Mouse (Mus musculus) olfactory bulb, adult 2 months (tissue): ENCODE results near the gene Rbm14. TPM values are rescaled to one million over a fixed set of nuclear protein-coding genes. Genes with fewer than 3 reads are reported as not detected.
"Not testable (repeated sequence)": the region's sequence is repeated elsewhere in the genome, so short reads cannot be mapped to it uniquely, and the experiment has no call there.

Source experiments
- H3K27ac ChIP-seq: fragments of 200-500 bp; 2 replicates; pipeline ENCODE4 v1.5.1; 2012; ENCODE audit warnings: low read depth, low read length; ENCODE audit not compliant: insufficient read depth
- H3K4me1 ChIP-seq: fragments of 200-500 bp; 2 replicates; pipeline ENCODE4 v1.6.1; 2012; ENCODE audit warnings: low read length; ENCODE audit not compliant: control insufficient read depth, insufficient read depth
- H3K4me3 ChIP-seq: fragments of 200-500 bp; 2 replicates; pipeline ENCODE4 v1.5.1; 2012; ENCODE audit warnings: mild to moderate bottlenecking, low read depth, low read length, moderate library complexity; ENCODE audit not compliant: insufficient read depth
- CTCF ChIP-seq: fragments of 200-500 bp; IDR thresholded peaks from 2 replicates; pipeline ENCODE4 v1.5.1; 2012; ENCODE audit warnings: low read depth, mild to moderate bottlenecking, low read length, moderate library complexity; ENCODE audit not compliant: insufficient read depth
- POLR2A ChIP-seq: fragments of 200-500 bp; IDR thresholded peaks from 2 replicates; pipeline ENCODE4 v1.6.1; 2012; ENCODE audit warnings: mild to moderate bottlenecking, low read depth, low read length, moderate library complexity; ENCODE audit not compliant: insufficient read depth
- WGBS: fragments of 180-500 bp; shearing (Covaris S2); methylation state at CpG from one replicate; pipeline ENCODE4 v1.1.7; 2018; 5-methylcytosine and 5-hydroxymethylcytosine counted together
- polyA plus RNA-seq: library from polyadenylated mRNA; stranded (reverse); fragments of >200 nt; gene quantifications from 2 replicates; pipeline ENCODE4 v1.2.4, GENCODE M21; 2012; ENCODE audit warnings: low replicate concordance; ENCODE audit not compliant: missing spikeins, insufficient read depth, insufficient read length

The Rbm14 gene
- polyA plus RNA-seq, 1 experiment = not detected

- 86% methylated on average over 12 of the region's 12 CpGs for WGBS
- Histone ChIP-seq H3K27ac (no peak overlapping the region), H3K4me1 (no peaks in the 10 kb centered on the region), H3K4me3 (no peak overlapping the region)
- no peak for TF ChIP-seq POLR2A
- TF ChIP-seq CTCF = no peak
Observed at GRCm38 (mm10) chr19:4767507-4768148, 43.8 kb downstream of the Rbm14 start.

GRCm38 (mm10) chr19:4762876-4763275, 48.6 kb downstream of the Rbm14 start:
- Histone ChIP-seq H3K27ac (no peak overlapping the region), H3K4me1 (peaks cover 6% of the 10 kb centered on the region), H3K4me3 (no peak overlapping the region)
- 35% methylated on average over 1 of the region's 1 CpGs for WGBS
- TF ChIP-seq CTCF = no peak
- TF ChIP-seq POLR2A = no peak

GRCm38 (mm10) chr19:4760544-4760943, 50.9 kb downstream of the Rbm14 start:
- WGBS = 80% methylated on average over 8 of the region's 8 CpGs

GRCm38 (mm10) chr19:4756921-4757320, 54.5 kb downstream of the Rbm14 start:
- Histone ChIP-seq H3K4me3 (peak overlapping the region; percentile 73), H3K27ac (peak overlapping the region; percentile 19; the same call in 1 of the 2 replicates), H3K4me1 (peaks cover 1% of the 10 kb centered on the region; the same call in 1 of the 2 replicates)
- WGBS = under 1% methylated on average over 9 of the region's 9 CpGs
- no peak for TF ChIP-seq POLR2A
- TF ChIP-seq CTCF = no peak

More at GRCm38 (mm10) chr19:4760544-4760943, 50.9 kb downstream of the Rbm14 start:
- H3K4me3 ChIP-seq, H3K27ac ChIP-seq, H3K4me1 ChIP-seq: not testable (repeated sequence)

- H3K4me1 ChIP-seq = no peaks in the 10 kb centered on the region
- no peak for TF ChIP-seq CTCF
- peak; percentile 87 for TF ChIP-seq POLR2A
- WGBS = under 1% methylated on average over 65 of the region's 65 CpGs
- H3K27ac ChIP-seq = peak within 1 kb of the TSS; percentile 86
- H3K4me3 ChIP-seq = peak within 1 kb of the TSS; percentile 73
Observed at GRCm38 (mm10) chr19:4756193-4756911, 55.1 kb downstream of the Rbm14 start, which contains the start of gene Rbm4b. Gene Rbm4b (plus strand): TSS chr19:4756497.

- no peak for TF ChIP-seq POLR2A
- peak; percentile 85 for TF ChIP-seq CTCF
- Histone ChIP-seq H3K27ac (peak overlapping the region; percentile 86), H3K4me3 (peak overlapping the region; percentile 73), H3K4me1 (no peaks in the 10 kb centered on the region)
- 0% methylated on average over 10 of the region's 10 CpGs for WGBS
Observed at GRCm38 (mm10) chr19:4755565-4756192, 55.8 kb downstream of the Rbm14 start.

Other genes starting within 250 kb of the Rbm14 start
- gene Lrfn4, start 196.0 kb downstream of the Rbm14 start, polyA plus RNA-seq = not detected in 2 replicates
- not detected in 2 replicates for gene Rce1, start 186.0 kb downstream of the Rbm14 start, polyA plus RNA-seq
- not detected in 2 replicates for gene Gm960, start 113.0 kb downstream of the Rbm14 start, polyA plus RNA-seq
- 60.8 TPM in 1 of 2 replicates, not detected in the other for gene Sptbn2, start 100.5 kb downstream of the Rbm14 start, polyA plus RNA-seq
- gene Rbm4b, start 55.1 kb downstream of the Rbm14 start, polyA plus RNA-seq = not detected in 2 replicates
- gene Rbm4, start 17.7 kb downstream of the Rbm14 start, polyA plus RNA-seq = 103 TPM in 1 of 2 replicates, not detected in the other
- gene Gm21992, start within 50 bp of the Rbm14 start, polyA plus RNA-seq = not detected in 2 replicates
- not detected in 2 replicates for gene Ccs, start 27.7 kb upstream of the Rbm14 start, polyA plus RNA-seq
- gene Ccdc87, start 27.7 kb upstream of the Rbm14 start, polyA plus RNA-seq = not detected in 2 replicates
- not detected in 2 replicates for gene Ctsf, start 43.5 kb upstream of the Rbm14 start, polyA plus RNA-seq
- gene Actn3, start 66.3 kb upstream of the Rbm14 start, polyA plus RNA-seq = not detected in 2 replicates
- not detected in 2 replicates for gene Zdhhc24, start 67.0 kb upstream of the Rbm14 start, polyA plus RNA-seq
- gene Bbs1, start 95.0 kb upstream of the Rbm14 start, polyA plus RNA-seq = not detected in 2 replicates
- not detected in 2 replicates for gene Dpp3, start 116.7 kb upstream of the Rbm14 start, polyA plus RNA-seq
- not detected in 2 replicates for gene Peli3, start 131.5 kb upstream of the Rbm14 start, polyA plus RNA-seq
- gene Mrpl11, start 150.5 kb upstream of the Rbm14 start, polyA plus RNA-seq = not detected in 2 replicates
- gene Npas4, start 178.7 kb upstream of the Rbm14 start, polyA plus RNA-seq = not detected in 2 replicates
- not detected in 2 replicates for gene Slc29a2, start 212.2 kb upstream of the Rbm14 start, polyA plus RNA-seq
- not detected in 2 replicates for gene B4gat1, start 227.2 kb upstream of the Rbm14 start, polyA plus RNA-seq
- not detected in 2 replicates for gene AC124502.3, start 227.3 kb upstream of the Rbm14 start, polyA plus RNA-seq
- gene Brms1, start 229.7 kb upstream of the Rbm14 start, polyA plus RNA-seq = not detected in 2 replicates
- gene Rin1, start 238.8 kb upstream of the Rbm14 start, polyA plus RNA-seq = not detected in 2 replicates